Mouse (Mus musculus) spleen, postnatal 36 days (tissue): ENCODE data around the gene Myo16.

Source experiments
- DNase-seq, 2 experiments: peaks; one replicate each; pipeline ENCODE4 v3.0.0; 2022; ENCODE audit warnings: low spot score in 2 of 2, mixed read lengths in 1 of 2

The Myo16 gene

DNA sequence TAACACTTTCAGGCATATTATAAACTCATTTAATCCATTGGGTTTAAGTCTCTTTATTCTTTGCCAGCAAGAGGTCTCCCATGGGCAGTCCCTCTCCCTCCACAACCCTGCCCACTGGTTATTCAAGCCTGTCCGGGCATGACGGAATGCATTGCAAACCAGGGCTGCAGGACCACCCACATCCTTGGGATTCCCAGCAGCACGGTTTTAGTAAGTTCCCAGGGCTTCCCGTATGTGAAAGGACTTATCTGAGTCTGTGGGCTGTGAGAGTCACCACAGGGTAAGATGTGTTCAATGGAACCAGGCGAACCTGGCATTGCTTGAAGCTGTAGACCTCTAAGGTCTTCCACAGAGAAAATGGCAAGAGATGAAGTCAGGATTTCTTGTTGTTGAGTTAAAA lies 471.6 kb downstream of the Myo16 start:
- no peak for DNase-seq

GRCm38 (mm10) chr8:10628725-10629124 lies 475.0 kb downstream of the Myo16 start:
- no peak for DNase-seq

DNA sequence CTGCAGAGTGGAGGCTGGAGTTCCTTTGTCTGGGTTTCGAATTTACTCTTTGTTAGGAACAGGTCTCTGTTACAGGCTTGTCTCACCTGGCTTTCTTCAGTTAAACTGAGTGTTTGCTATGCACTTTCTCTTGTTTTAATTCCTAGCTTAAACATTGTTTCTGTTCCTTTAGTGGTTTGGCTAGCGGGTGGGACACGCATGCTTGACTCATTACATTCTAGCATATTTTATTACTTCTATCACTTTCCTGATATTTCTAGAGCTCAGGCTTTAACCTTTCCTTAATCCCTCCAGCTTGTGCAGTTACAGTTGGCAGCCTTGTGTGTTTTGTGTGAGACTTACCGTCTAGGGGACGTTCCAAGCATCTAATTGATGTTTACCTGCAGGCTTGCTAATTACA lies 476.2 kb downstream of the Myo16 start:
- DNase-seq: no peak

GRCm38 (mm10) chr8:10631006-10631405 lies 477.3 kb downstream of the Myo16 start:
- no peak for DNase-seq

GRCm38 (mm10) chr8:10632603-10633002 lies 478.9 kb downstream of the Myo16 start:
- DNase-seq: no peak

DNA sequence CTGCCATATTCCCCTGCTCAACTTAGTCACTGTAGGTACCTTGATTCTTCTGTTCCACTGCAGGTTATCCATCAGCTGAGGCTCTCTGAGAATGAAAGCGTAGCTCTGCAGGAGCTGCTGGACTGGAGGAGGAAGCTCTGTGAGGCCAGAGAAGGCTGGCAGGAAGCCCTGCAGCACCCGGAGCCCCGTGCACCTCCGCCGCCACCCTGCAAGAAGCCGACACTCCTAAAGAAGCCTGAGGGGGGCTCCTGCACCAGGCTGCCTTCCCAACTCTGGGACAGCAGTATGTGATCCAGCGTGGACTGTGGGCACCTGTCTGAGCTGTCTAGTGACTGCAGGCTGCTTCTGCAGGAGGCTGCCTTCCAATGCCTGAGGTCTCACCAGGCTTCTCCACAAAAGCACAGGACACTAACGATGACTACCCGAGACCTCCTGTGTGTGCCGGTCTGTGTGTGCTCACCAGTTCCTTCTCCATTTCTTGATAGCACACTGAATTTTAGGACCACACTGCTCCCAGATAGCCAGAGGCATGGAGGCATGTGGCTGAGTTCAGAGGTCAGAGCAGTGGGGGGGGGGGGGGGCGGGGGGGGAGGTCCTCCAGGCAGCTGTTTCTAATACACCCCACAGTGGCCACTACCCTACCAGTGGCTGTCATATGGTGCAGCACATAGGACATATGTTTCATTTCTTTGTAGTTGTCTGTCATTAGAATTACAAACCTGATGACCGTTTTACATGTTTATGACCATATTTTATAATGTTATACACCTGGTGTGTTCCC lies 479.8 kb downstream of the Myo16 start:
- no peak for DNase-seq

- DNase-seq: no peak
Observed at GRCm38 (mm10) chr8:10634421-10634820, 480.7 kb downstream of the Myo16 start.

GRCm38 (mm10) chr8:10638871-10639270 lies 485.2 kb downstream of the Myo16 start:
- DNase-seq: no peak

GRCm38 (mm10) chr8:10640176-10640810 lies 486.6 kb downstream of the Myo16 start:
- DNase-seq: no peak

GRCm38 (mm10) chr8:10640859-10641258 lies 487.1 kb downstream of the Myo16 start:
- DNase-seq: no peak

GRCm38 (mm10) chr8:10641343-10641742 lies 487.6 kb downstream of the Myo16 start:
- DNase-seq: no peak

- DNase-seq: no peak
Observed at GRCm38 (mm10) chr8:10643244-10643643, 489.5 kb downstream of the Myo16 start.

GRCm38 (mm10) chr8:10644481-10644880 lies 490.8 kb downstream of the Myo16 start:
- no peak for DNase-seq

DNA sequence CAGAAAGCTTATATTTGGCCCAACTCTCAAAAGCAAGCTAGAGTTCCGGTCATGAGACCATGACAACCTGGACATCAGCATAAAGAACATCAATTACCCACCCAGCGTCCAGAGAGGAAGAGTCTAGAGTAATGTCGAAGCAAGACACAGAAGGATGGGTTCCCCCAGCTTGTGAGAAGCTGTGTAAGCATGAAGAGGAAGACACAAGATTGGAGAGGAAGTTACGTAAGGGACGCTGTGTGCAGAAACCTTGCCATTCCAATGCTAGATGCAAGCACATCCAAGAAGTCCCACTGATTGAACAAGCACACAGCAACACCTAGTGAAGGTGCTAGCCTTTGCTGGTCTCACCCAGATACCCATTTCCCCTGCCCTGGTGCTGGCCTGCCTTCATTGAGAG lies 492.0 kb downstream of the Myo16 start:
- no peak for DNase-seq

- DNase-seq: no peak
Observed at GRCm38 (mm10) chr8:10646485-10646884, 492.8 kb downstream of the Myo16 start.

DNA sequence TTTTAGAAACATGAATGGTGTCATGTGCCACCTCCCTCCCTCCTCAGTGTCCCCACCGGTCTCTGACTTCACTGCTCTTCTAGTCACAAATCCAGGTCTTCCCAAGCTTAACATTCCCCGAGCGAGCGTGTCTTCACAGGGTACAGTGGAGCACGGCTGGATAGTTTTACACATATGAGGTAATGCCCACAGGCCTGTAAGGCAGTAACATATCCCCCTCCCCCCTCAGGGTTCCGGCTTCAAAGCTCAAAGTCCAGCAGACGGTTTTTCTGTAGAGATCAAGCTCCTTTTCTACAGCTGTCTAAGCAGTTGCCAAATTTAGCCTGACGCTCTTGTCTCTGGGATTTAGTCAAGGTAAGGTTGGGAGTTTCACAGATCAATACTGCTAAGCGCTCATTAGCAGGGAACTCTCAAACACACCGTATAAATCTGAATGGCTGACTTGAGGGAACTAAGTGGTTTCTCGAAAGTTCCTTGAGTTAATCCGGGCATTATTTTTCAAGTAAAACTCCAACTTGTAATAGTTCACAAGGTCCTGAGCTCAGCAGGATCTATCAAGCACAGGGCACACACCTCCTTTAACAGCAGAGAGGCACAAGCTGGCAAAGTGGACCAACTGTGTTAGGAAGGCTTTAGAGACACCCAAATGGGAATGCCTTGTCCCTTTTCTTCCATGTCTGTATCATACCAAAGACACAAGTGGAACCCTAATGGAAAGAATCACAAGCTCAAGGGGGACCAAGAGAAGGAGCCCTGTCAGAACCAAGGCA lies 498.0 kb downstream of the Myo16 start:
- no peak for DNase-seq

- DNase-seq: no peak
Observed at GRCm38 (mm10) chr8:10653282-10653681, 499.6 kb downstream of the Myo16 start.

DNA sequence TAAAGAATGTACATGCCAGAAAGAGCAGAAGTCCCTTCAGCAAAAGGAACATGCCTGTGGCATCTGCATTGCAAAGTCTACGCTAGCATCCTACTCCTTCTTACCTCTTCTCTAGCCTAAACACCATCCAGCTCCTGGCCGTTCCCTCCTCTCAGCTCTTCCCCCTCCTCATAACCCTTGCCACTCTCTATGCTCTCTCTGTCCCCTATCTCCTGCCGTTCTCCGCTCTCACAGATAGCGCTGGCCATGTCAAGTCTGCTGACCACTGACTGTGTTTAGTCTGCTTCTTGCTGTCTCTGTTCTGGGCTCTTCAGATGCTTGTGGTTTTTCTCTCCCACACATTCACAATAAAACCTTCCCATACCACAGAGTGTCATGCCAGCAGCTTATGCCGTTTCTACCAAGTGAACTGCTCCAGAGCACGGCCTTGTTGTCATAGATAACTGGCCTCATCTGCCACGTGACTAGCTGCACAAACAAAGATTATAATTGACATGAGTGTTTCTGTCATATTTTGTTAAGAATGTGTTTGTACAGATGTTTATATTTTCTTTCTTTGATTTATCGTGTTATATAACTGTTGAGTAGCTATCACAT lies 501.3 kb downstream of the Myo16 start:
- DNase-seq: no peak

DNA sequence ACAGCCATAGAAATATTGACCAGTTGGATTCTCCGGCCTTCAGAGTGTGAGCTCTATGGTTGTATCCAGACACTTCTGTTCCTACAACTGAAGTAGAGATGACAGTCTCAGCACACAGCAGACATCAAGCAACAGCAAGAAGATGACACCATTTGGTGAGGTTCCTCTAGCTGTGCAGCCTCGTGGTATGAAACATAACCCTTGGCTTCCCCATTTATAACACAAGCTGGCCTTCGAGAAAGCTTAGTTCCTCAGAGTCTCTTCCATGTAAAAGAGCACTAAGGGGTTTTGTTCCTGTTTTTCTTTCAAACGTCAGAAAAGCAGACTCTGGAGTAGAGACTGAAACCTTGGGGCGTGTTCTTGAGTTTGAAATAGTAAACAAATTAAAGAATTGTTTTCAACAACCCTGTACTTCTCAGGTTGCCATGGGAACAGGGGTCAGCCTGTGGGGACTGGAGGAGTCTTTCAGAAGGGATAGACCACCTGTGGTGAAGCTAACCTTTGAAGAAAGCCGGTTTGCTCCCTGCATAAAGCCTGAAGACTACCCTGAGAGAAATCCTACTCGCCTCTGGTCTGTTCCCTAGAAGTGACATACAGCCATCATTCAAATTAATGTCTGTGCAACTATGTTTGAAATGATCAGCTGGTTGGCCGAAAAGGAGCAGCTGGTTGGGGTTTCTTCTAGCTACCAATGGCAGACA lies 510.2 kb downstream of the Myo16 start:
- peak in 1 of 2 experiments; percentile 16 for DNase-seq

DNA sequence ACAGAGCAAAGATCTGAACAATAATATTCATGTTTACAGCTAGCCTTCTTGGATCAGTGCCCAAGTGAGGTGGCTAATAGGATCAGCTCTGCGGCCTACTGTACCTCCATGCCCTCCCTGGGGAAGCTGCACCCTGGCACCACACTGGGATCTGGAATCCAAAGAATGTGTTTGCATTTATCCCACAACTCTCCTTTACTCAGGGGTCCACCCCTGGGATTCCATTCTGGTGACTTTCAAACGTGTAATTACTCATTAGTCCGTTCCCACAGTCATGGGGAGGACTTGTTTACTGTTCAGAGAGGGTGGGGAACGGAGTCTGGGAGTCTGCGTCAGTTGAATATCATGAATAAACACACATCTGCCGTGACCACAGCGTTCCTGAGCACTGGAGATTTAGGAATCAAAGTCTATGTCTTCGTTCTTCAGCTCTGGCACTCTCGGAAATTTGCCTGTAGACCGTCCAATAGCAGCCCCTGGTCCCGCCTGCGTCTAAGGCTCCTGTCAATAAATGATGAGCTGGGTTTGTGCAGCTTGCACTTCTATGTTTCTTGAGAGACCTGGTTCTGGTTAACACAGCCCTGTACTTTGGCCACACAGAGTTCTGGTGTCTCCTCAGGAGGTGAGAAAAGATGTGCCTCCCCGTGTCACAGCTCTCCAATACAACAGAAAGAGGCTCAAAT lies 511.3 kb downstream of the Myo16 start:
- no peak for DNase-seq

DNA sequence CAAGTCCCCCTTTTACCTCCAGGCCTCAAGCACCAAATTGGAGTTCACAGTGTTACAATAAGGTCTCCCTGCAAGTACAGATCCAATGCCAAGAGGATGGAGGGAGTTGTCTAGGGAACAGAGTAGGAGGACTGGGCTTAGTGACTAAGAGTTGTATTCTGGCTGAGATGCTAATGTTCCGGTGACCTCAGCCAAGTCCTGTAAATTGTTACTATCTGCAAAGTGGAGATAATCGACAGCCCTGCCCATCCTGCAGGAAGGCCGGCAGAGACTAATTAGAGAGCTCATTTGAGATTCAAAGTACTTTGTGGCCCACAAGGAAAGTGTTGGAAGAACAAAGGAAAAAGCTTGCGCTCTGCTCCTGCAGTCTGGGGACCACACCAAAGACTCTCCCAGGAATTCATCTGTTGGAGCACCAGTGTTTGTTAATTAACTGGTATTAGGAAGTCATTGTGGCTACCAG lies 512.1 kb downstream of the Myo16 start:
- no peak for DNase-seq
